Mouse (Mus musculus) lung, postnatal 4 days (tissue): ENCODE results near the gene Nr1d1.

Source experiments
- DNase-seq, 2 experiments: peaks; one replicate each; pipeline ENCODE4 v3.0.0; 2021

Gene Nr1d1

DNA sequence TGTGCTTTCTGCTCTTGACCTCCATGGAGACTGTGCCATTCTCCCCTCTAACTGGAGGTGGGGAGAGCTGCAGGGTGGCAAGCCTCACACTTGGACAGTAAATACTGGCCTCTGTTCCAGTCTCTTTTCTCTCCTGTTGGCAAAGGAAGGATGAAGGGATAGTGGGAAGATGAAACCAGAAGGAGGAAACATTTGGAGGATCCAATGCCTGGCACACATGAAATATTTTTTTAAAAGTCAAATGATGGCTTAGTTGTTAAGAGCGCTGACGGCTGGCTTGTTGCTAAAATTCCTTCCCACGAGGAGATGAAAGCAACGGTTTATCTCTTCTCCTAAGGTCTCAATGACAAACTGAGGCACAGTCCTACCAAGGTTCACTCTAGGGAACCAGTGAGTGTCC, 40.0 kb downstream of the Nr1d1 start:
- no peak for DNase-seq

DNA sequence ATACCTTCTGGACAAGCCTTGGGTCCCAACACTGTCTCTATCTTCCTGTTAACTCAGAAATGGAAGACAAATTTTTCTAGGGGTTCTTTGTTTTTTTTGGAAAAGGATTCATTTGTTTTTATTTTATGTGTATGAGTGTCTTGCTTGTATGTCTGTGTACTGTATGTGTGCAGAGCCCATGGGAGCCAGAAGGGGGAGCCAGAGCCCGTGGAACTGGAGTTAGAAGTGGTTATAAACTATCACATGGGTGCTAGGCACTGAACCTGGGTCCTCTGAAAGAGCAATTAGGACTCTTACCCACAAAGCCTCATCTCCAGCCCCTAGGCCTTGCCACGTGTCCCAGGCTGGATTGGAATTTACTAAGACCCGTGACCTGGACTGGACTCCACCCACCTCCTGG, 41.1 kb downstream of the Nr1d1 start:
- no peak for DNase-seq

- peak; percentile 39 to 67 for DNase-seq
Observed at GRCm38 (mm10) chr11:98731134-98731533, 44.0 kb downstream of the Nr1d1 start.

DNA sequence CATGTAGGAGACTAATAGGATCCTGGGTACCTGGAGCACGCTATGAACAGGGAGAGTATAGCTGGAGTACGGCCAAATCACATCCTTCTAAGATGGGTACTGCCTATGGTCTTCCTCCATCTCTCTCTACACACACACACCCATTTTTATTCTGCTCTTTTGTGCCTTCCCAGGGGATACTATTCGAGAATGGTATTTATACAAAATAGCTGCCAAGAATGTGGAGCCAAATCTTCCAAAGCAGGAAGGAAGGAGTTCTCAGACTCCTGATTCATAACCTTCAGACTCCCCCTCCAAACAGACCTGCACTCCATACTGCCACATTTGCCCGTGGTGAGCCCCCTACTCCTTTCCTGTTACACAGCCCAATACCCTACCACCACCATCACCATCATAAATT, 44.4 kb downstream of the Nr1d1 start:
- no peak for DNase-seq

- DNase-seq: peak; percentile 90 to 91
Observed at GRCm38 (mm10) chr11:98729119-98729588, 46.0 kb downstream of the Nr1d1 start, which contains the start of gene Med24. Med24 (minus strand) TSS chr11:98729435.

GRCm38 (mm10) chr11:98725926-98726506, 49.1 kb downstream of the Nr1d1 start:
- DNase-seq: peak in 1 of 2 experiments; percentile 19

- peak; percentile 31 to 33 for DNase-seq
Observed at GRCm38 (mm10) chr11:98723098-98723497, 52.0 kb downstream of the Nr1d1 start.

DNA sequence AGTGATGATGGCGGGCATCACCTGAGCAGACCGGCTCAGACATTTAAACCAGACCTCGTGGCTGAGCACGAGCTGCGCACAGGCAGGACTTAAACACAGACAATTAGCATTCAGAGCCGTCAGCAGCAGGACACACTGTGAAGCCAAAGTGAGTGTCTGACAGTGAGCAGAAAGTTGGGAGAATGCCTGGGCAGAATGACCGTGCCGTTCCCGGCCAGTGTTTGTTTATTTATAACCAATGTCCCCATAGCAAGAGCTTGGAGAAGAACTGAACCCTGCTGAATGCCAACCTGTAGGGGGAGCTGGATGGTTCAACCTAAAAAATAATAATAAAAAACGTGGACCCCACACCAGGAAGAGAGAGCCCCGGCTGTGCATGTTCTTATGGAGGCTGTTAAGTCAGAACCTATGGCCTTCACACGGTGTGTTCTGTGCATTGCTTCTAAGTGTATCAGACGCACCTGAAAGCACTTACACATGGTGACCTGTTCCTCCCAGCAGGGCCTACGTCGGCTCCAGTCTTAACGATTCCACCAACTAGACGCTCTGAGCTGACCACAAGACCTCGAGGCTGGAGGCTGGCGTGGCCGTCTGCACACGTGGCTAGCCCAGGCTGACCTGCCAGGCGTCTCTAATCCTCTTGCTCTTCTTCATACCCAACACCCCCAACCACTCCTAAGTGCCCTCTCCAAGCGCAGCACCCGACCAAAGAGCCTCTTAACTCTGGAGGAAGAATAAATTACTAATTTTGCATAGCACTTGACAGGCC, 53.5 kb downstream of the Nr1d1 start:
- DNase-seq: peak; percentile 83 to 92

DNA sequence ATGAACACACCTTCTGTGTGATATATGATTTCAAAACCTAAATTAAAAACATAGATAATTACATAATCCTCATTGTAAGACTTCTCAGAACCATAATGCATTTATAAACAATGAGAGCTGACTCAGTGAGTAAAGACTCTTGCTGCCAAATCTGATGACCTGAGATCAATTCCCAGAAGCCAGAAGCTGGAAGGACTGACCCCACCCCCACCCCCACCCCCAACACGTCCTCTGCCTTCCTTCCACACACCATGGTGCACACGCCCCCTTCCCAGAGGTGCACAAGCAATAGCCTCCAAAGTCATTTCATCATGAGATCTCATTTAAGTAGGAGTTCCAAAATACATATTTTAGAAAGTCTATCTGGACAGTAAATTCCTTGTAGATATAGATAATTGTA, 54.4 kb downstream of the Nr1d1 start:
- peak in 1 of 2 experiments; percentile 17 for DNase-seq
